Mouse (Mus musculus): ENCODE measurements around the gene Uqcrfs1.

- TF ChIP-seq CTCF (IDR thresholded peaks at IDR 0.05; ENCODE audit: control insufficient read depth, insufficient read depth, insufficient read length) (no peak), MAX (IDR thresholded peaks at IDR 0.05) (no peak), FOSL1 (IDR thresholded peaks at IDR 0.05; ENCODE audit: insufficient read depth, low read length, poor library complexity, severe bottlenecking) (no peak), USF1 (IDR thresholded peaks at IDR 0.05; ENCODE audit: low read depth) (no peak), CEBPB (IDR thresholded peaks at IDR 0.05; ENCODE audit: low read depth) (no peak), MYOG (IDR thresholded peaks at IDR 0.05; ENCODE audit: control insufficient read depth, extremely low read depth, insufficient read length) (no peak)
Observed at GRCm38 (mm10) chr13:30523971-30524370, 21.2 kb downstream of the Uqcrfs1 start.
